Mouse (Mus musculus) olfactory bulb, adult 2 months (tissue): ENCODE data around the gene Fam83f.

Source experiments
- CTCF ChIP-seq: fragments of 200-500 bp; IDR thresholded peaks from 2 replicates; pipeline ENCODE4 v1.5.1; 2012; ENCODE audit warnings: low read depth, mild to moderate bottlenecking, low read length, moderate library complexity; ENCODE audit not compliant: insufficient read depth
- POLR2A ChIP-seq: fragments of 200-500 bp; IDR thresholded peaks from 2 replicates; pipeline ENCODE4 v1.6.1; 2012; ENCODE audit warnings: mild to moderate bottlenecking, low read depth, low read length, moderate library complexity; ENCODE audit not compliant: insufficient read depth

GRCm38 (mm10) chr15:80705828-80706549 is 34.3 kb downstream of the Fam83f start:
- TF ChIP-seq CTCF (peak; percentile 75), POLR2A (no peak)
